Mouse (Mus musculus) spleen, adult 12 weeks (tissue): ENCODE data around the gene Vmp1.
A peak's percentile ranks its signal among the peaks of the same experiment; 100 is the strongest.

Experiments used
- DNase-seq: peaks from one replicate; pipeline ENCODE4 v3.0.0; 2022; ENCODE audit warnings: low spot score

Gene Vmp1

DNA sequence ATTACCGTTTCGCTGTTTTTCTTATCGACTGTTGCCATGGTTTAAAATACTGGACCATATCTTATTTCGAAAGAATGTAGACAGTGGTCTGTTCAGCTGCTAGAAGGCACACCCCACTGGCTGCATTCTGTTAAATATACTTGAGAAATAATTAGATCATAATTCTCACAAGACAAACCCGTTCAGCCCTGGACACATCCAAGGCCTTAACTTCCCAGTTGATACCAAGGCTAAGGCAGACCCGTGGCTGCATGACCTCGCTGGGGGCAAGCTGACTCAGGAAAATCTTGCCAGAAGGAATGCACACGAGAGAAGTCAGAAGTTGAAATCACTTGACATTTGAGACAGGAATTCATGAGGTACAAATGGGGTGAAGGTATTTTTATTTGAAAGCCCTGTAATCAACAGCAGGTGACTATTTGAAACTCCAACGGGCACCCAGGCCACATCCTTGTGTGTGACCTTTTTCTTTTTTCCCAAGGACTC lies 113.3 kb downstream of the Vmp1 start:
- no peak for DNase-seq

DNA sequence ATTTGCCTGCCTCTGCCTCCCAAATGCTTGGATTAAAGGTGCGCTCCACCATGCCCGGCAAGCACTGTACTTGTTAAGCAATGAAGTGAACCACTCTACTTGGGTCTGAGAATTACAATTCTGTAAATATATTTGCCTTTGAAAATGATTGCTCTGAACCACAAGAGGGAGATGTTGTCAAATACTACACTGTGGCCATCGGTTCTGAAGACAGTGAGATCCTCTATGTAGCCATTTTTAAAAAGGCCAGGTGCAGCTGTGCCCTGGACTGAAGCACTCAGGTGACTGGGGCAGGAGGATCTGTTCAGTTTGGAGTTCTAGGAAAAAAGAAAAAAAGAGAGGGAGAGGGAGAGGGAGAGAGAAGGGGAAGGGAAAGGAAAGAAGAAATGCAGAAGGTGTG lies 115.2 kb downstream of the Vmp1 start:
- no peak for DNase-seq

DNA sequence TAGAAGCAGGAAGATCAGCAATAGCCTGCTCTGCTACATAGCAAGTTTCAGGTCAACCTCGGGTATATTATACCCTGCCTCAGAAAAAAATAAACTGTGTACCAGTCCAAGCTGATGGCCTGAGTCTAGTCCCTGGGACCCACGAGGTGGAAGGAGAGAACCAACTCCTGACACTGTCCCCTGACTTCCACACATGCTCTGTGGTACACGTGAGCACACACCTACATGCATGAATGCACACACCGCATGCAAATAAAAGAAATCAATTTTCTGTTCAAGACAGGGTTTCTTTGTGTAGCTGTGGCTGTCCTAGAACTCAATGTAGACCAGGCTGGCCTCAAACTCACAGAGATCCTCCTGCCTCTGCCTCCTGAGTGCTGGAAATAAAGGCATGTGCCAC lies 125.4 kb downstream of the Vmp1 start:
- DNase-seq: no peak

DNA sequence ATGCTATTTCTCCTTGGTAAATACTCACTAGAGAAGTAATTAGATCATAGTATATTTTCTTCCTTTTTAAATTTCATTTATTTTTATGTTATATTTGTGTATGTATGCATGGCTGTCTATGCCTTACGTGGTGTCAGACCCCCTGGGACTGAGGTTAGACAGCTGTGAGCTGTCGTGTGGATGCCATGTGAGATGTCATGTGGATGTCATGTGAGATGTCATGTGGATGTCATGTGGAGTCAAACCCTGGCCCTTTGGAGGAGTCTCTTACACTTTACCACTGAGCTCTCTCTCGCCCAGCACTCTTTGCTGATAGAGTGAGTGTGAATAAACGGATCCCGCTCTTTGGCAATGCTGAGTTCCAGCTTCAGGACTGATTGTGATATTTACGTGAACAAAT lies 130.1 kb downstream of the Vmp1 start:
- DNase-seq: no peak

GRCm38 (mm10) chr11:86547412-86547811 lies 136.2 kb downstream of the Vmp1 start:
- DNase-seq: no peak

- no peak for DNase-seq
Measured at GRCm38 (mm10) chr11:86545556-86545955, 138.1 kb downstream of the Vmp1 start.

DNA sequence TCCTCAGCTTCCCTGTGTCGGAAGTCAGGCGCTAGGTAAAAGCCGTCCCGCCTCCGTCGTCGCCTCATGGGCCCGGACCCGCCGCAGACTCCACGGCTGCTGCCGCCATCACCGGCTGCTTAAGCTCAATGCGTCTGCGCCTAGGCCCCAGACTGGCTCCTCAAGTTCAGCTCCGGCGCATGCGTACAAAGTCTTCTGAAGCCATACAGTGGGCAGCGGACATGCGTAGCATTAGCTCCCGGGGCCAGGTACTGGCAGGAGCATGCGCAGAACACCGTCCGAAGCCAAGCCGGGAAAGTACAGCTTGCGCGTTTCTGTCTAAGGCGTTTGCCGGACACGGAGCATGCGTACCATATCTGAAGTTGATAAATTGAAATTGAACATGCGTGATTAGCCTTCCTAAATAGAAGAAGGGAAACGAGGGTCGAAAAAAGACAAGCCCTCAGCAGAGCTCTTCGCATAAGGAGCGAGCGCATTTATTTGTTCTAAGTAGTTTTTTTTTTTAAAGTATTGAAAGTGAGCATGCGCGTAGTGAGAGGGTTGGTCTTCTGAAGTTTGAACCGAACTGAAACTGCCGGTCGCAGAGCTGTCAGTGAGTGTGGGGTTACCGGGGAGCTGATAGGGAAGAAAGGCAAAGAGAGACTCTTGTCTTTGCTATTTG lies 138.9 kb downstream of the Vmp1 start, which contains the start of the genes Rps6kb1 and Tubd1:
Gene Rps6kb1, minus strand, starts transcription at position 167 of the 661 bp plus-strand sequence.
Gene Tubd1, plus strand, starts transcription at position 353 of the 661 bp plus-strand sequence.
- peak; percentile 94 for DNase-seq

DNA sequence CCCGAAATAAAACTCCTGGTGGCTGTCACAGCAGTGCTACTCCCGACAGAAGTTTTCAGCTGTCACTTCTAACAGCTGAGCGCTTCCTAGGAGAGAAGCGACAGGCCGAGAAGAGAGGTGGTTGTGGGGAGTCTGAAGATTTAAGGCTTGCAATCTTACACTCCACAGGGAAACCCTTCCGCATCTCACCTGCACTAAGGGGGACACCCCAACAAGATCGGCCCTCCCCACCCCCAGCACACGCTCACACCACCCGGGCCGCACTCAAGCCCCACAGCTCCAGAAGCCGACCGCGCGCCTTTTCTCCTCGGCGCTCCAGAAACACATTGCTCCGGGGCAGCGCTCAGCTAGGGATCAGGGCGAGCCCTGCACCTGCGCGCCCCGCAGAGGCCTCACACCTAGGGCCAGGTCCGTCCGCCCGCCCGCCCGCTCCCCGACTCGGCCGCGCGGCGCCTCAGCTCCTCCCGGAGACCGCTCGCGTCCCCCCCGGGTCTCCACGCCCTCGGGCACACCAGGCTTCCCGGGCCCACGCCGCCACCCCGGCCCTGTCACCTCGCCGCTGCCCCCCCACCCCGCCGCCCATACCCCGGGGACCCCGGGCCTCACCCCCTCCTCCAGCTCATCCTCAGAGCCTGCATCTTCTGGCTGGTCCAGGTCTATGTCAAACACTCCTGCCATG lies 139.5 kb downstream of the Vmp1 start:
- peak; percentile 47 for DNase-seq

- no peak for DNase-seq
Measured at GRCm38 (mm10) chr11:86542851-86543250, 140.8 kb downstream of the Vmp1 start.

GRCm38 (mm10) chr11:86540476-86540845 lies 143.2 kb downstream of the Vmp1 start:
- no peak for DNase-seq

GRCm38 (mm10) chr11:86539716-86540475 lies 143.7 kb downstream of the Vmp1 start:
- DNase-seq: no peak

GRCm38 (mm10) chr11:86538786-86539185 lies 144.8 kb downstream of the Vmp1 start:
- DNase-seq: no peak

DNA sequence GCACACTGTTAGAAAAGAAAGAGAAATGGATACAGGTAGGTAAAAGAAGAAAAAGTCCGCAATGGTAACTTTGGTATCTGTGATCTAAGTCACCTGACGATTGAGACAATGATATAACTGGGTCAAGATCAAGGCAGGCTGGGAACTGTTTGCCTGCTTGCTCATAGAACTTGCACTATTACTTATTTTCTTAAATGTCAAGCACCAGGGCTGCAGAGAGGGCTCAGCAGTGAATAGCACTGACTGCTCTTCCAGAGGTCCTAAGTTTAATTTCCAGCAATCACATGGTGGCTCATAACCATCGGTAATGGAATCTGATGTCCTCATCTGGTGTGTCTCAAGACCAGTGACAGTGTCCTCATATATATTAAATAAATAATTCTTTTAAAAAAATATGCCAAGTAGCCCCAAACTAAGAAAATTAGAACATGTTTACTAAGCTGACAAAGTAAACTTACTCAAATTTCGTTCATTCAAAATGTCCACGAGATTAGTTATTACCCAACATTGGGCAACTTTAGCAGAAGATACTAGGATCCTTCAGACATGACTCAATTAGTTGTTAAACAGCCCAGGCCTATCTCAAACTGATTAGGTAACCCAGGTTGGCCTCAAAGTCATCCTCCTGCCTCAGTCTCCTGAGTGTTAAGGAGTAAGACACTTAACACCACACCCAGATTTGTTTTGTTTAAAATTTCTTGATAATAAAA lies 149.3 kb downstream of the Vmp1 start:
- DNase-seq: no peak
